Mouse (Mus musculus) spleen, adult 2 months (tissue): ENCODE data around the gene Defb23.

ENCODE experiments used
- CTCF ChIP-seq: fragments of 200-500 bp; IDR thresholded peaks from 2 replicates; pipeline ENCODE4 v1.5.1; 2011; ENCODE audit warnings: mild to moderate bottlenecking, inconsistent platforms; ENCODE audit not compliant: insufficient read depth, insufficient read length, insufficient replicate concordance; ENCODE audit errors: extremely low read depth
- POLR2A ChIP-seq: fragments of 200-500 bp; IDR thresholded peaks from 2 replicates; pipeline ENCODE4 v1.6.1; 2011; ENCODE audit warnings: low read depth, low read length, inconsistent platforms

DNA sequence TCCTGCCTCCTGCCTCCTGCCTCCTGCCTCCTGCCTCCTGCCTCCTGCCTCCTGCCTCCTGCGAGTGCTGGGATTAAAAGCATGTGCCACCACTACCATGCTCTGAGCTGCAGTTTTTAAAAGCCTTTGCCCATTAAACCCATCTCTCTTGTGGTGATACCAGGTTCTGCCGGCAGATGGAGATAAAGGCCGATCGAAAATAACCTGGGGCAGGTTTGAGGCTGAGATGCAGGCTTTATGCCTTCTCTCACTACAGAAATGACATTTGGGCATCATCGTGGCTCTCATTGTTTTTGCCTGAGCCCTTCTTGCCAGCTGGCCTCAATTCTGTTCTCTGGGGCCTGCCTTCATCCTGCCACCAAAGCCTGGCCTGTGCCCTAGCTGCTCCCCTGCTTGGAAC, 14.2 kb downstream of the Defb23 start:
- TF ChIP-seq CTCF (no peak), POLR2A (no peak)
